ENCODE assay signal across 10 mouse cellular contexts in genomic region chr3:151749737-151750136, GRCm38 (mm10). TPM values are rescaled to one million over a fixed set of nuclear protein-coding genes. Genes with fewer than 3 reads are reported as not detected.
DNase-seq lines count a peak whose midpoint lies in the region; ATAC-seq lines count a peak whose summit lies in the region.
"Had no signal": no experiment of that assay in that cellular context is flagged by ENCODE, and none has a peak within 500 bp of the region (broad histone marks: within the 10 kb centered on the region; RNA-seq: fewer than 3 reads in every experiment).

Gene Ifi44 (minus strand): TSS chr3:151749960.

- no peak for ATAC-seq in heart, embryonic 12.5 days (ENCODE audit: insufficient number of reproducible peaks, low FRiP score)
- ATAC-seq in embryonic facial prominence, embryonic 14.5 days (ENCODE audit: low read depth) = peak; percentile 33; the same call in 1 of the 2 replicates
- ATAC-seq: midbrain, embryonic 13.5 days had no signal

- no peaks in the 10 kb centered on the region for H3K36me3 ChIP-seq in heart, embryonic 12.5 days
- no peaks in the 10 kb centered on the region for H3K36me3 ChIP-seq in embryonic facial prominence, embryonic 14.5 days (ENCODE audit: control insufficient read depth, insufficient read depth, low read length)
- H3K36me3 ChIP-seq: G1E; midbrain, embryonic 13.5 days had no signal

- WGBS in heart, embryonic 12.5 days = 49% methylated on average over 7 of the region's 7 CpGs
- WGBS in embryonic facial prominence, embryonic 14.5 days = 40% methylated on average over 7 of the region's 7 CpGs

- no peak for DNase-seq in heart, postnatal 25 days (ENCODE audit: low spot score)
- peak; percentile 4 for DNase-seq in CD4-positive, CD25-positive, alpha-beta regulatory T cell, adult 2 months (ENCODE audit: low read depth, low spot score)
- DNase-seq in embryonic facial prominence, embryonic 14.5 days (ENCODE audit: low spot score) = peak; percentile 80
- DNase-seq in lung, adult 18-20 months = peak; percentile 4 to 16
- DNase-seq in gastrocnemius, postnatal 14 days = no peak
- DNase-seq in ovary, adult 18-20 months (ENCODE audit: low spot score) = no peak
- DNase-seq in layer of hippocampus, postnatal 36 days = no peak

- no peaks in the 10 kb centered on the region for H3K4me1 ChIP-seq in heart, embryonic 12.5 days (replicated peaks)
- H3K4me1 ChIP-seq in embryonic facial prominence, embryonic 14.5 days (ENCODE audit: control insufficient read depth, insufficient read depth, low read length) = peaks cover 4% of the 10 kb centered on the region; the same call in 1 of the 2 replicates
- H3K4me1 ChIP-seq: midbrain, embryonic 13.5 days had no signal

- peaks cover 3% of the 10 kb centered on the region; the same call in 1 of the 2 replicates for H3K9me3 ChIP-seq in heart, embryonic 12.5 days (replicated peaks)
- no peaks in the 10 kb centered on the region for H3K9me3 ChIP-seq in embryonic facial prominence, embryonic 14.5 days (ENCODE audit: control insufficient read depth, low read length)

- H3K27me3 ChIP-seq in heart, embryonic 12.5 days (replicated peaks) = no peaks in the 10 kb centered on the region
- H3K27me3 ChIP-seq in embryonic facial prominence, embryonic 14.5 days (replicated peaks; ENCODE audit: control insufficient read depth, insufficient read depth, low read length) = no peaks in the 10 kb centered on the region
- H3K27me3 ChIP-seq: midbrain, embryonic 13.5 days had no signal

- H3K4me3 ChIP-seq in heart, embryonic 12.5 days = no peak within 1 kb of the TSS
- no peak within 1 kb of the TSS for H3K4me3 ChIP-seq in embryonic facial prominence, embryonic 14.5 days (ENCODE audit: low read depth, low read length)
- H3K4me3 ChIP-seq: midbrain, embryonic 13.5 days had no signal

- H3K4me2 ChIP-seq in heart, embryonic 12.5 days = peak within 1 kb of the TSS; percentile 36
- H3K4me2 ChIP-seq in embryonic facial prominence, embryonic 14.5 days (ENCODE audit: low read depth, low read length) = peak within 1 kb of the TSS; percentile 14; the same call in 1 of the 2 replicates
- H3K4me2 ChIP-seq: midbrain, embryonic 13.5 days had no signal

- H3K27ac ChIP-seq in heart, embryonic 12.5 days (ENCODE audit: poor library complexity, severe bottlenecking) = no peak within 1 kb of the TSS
- H3K27ac ChIP-seq in embryonic facial prominence, embryonic 14.5 days (replicated peaks; ENCODE audit: low read depth, low read length) = no peak within 1 kb of the TSS
- H3K27ac ChIP-seq: midbrain, embryonic 13.5 days had no signal

- H3K9ac ChIP-seq in heart, embryonic 12.5 days = no peak within 1 kb of the TSS
- H3K9ac ChIP-seq in embryonic facial prominence, embryonic 14.5 days (ENCODE audit: low read depth, low read length) = no peak within 1 kb of the TSS
- H3K9ac ChIP-seq: midbrain, embryonic 13.5 days had no signal

- intact Hi-C loops in heart, postnatal 25 days (cut with DNase I) = no loop called here
- intact Hi-C loops in gastrocnemius, postnatal 14 days (cut with DNase I; ENCODE audit: low total_unique reads) = no loop called here

RNA-seq across cellular contexts. Expression of gene Ifi44, which starts in this region (rescaled TPM):
- 1.1 and 1.2 TPM in 2 replicates for polyA plus RNA-seq in heart, embryonic 12.5 days (2016; fragmentation: Nextera tagmentation; extraction: Ambion mirVana)
- under 1 TPM; 0.36 to 0.81 TPM for total RNA-seq in heart, postnatal 25 days (2021)
- polyA plus RNA-seq in embryonic facial prominence, embryonic 14.5 days (2014; fragmentation: Nextera tagmentation; extraction: Ambion mirVana) = 0.58 and 0.90 TPM in 2 replicates
- not detected for total RNA-seq in gastrocnemius, postnatal 14 days (2021)
- under 1 TPM; 0.10 to 0.32 TPM for total RNA-seq in layer of hippocampus, postnatal 36 days (2021)
- polyA plus RNA-seq: G1E had no signal

Comparison
In these comparisons a context has a peak if more than half of its experiments do, and no peak if none do; other contexts are left out.
1. Peak in DNase-seq, ATAC-seq and H3K4me2 ChIP-seq in embryonic facial prominence, embryonic 14.5 days; RNA of the gene not detected or under 1 TPM.
2. DNase-seq: peak in CD4-positive, CD25-positive, alpha-beta regulatory T cell, adult 2 months (single experiment) and lung, adult 18-20 months (2 of 2); none in heart, postnatal 25 days (single experiment), gastrocnemius, postnatal 14 days (single experiment), ovary, adult 18-20 months (single experiment) and layer of hippocampus, postnatal 36 days (0 of 2).